Mouse (Mus musculus) kidney, postnatal 4 days (tissue): ENCODE data around the gene Cmah.
A peak's percentile ranks its signal among the peaks of the same experiment; 100 is the strongest.

Experiments
- DNase-seq, 2 experiments: peaks; one replicate each; pipeline ENCODE4 v3.0.0; 2021; ENCODE audit warnings: mixed read lengths in 2 of 2

Gene Cmah

GRCm38 (mm10) chr13:24418814-24419213, 91.6 kb downstream of the Cmah start:
- DNase-seq, result no peak

- DNase-seq, result no peak
Observed at GRCm38 (mm10) chr13:24419560-24420250, 92.5 kb downstream of the Cmah start.

GRCm38 (mm10) chr13:24421987-24422386, 94.8 kb downstream of the Cmah start:
- no peak for DNase-seq

GRCm38 (mm10) chr13:24430215-24430614, 103.0 kb downstream of the Cmah start:
- DNase-seq, result no peak

GRCm38 (mm10) chr13:24431593-24431992, 104.4 kb downstream of the Cmah start:
- DNase-seq, result no peak

GRCm38 (mm10) chr13:24442272-24442671, 115.1 kb downstream of the Cmah start:
- DNase-seq, result peak in 1 of 2 experiments; percentile 16

GRCm38 (mm10) chr13:24443763-24444347, 116.7 kb downstream of the Cmah start:
- no peak for DNase-seq

GRCm38 (mm10) chr13:24444709-24445108, 117.5 kb downstream of the Cmah start:
- DNase-seq, result peak; percentile 57 to 63

GRCm38 (mm10) chr13:24445166-24445565, 118.0 kb downstream of the Cmah start:
- no peak for DNase-seq

GRCm38 (mm10) chr13:24446081-24446480, 118.9 kb downstream of the Cmah start:
- no peak for DNase-seq

- no peak for DNase-seq
Observed at GRCm38 (mm10) chr13:24447043-24447442, 119.8 kb downstream of the Cmah start.

GRCm38 (mm10) chr13:24448578-24448977, 121.4 kb downstream of the Cmah start:
- no peak for DNase-seq

- DNase-seq, result no peak
Observed at GRCm38 (mm10) chr13:24451455-24451854, 124.3 kb downstream of the Cmah start.

- no peak for DNase-seq
Observed at GRCm38 (mm10) chr13:24453737-24454136, 126.5 kb downstream of the Cmah start.

GRCm38 (mm10) chr13:24456385-24456784, 129.2 kb downstream of the Cmah start:
- DNase-seq, result no peak

- no peak for DNase-seq
Observed at GRCm38 (mm10) chr13:24460517-24460916, 133.3 kb downstream of the Cmah start.

GRCm38 (mm10) chr13:24463767-24464166, 136.6 kb downstream of the Cmah start:
- DNase-seq, result no peak

GRCm38 (mm10) chr13:24466027-24466426, 138.8 kb downstream of the Cmah start:
- no peak for DNase-seq

GRCm38 (mm10) chr13:24467806-24468205, 140.6 kb downstream of the Cmah start:
- no peak for DNase-seq

GRCm38 (mm10) chr13:24477564-24477963, 150.4 kb downstream of the Cmah start:
- no peak for DNase-seq

- DNase-seq, result no peak
Observed at GRCm38 (mm10) chr13:24479516-24479915, 152.3 kb downstream of the Cmah start.

- no peak for DNase-seq
Observed at GRCm38 (mm10) chr13:24480824-24481223, 153.6 kb downstream of the Cmah start.

- DNase-seq, result peak; percentile 62 to 72
Observed at GRCm38 (mm10) chr13:24481615-24482295, 154.6 kb downstream of the Cmah start.

GRCm38 (mm10) chr13:24483691-24484090, 156.5 kb downstream of the Cmah start:
- DNase-seq, result no peak
